Mouse (Mus musculus): ENCODE results near the gene Ror1.

The Ror1 gene

DNA sequence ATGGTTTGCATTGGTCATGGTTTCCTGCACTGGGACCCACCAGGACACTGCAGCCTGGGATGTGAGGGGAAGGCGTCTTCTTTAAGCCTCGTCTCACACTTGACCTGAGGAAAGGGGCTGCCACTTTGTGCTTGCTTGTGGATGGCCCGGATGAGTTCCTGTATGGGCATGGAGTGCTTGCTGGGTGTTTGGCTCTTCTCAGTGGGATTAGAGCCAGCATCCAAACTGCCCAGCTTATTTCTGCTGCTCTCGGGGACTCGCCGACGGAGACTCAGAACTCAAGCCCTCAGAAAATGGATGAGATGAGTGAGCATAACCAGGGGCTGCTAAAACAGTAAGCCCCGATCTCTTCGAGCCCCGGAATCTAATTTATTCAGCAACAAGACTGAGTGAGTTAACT, 157.1 kb downstream of the Ror1 start:
- DNase-seq (ENCODE audit: extremely low spot score), result no peak

DNA sequence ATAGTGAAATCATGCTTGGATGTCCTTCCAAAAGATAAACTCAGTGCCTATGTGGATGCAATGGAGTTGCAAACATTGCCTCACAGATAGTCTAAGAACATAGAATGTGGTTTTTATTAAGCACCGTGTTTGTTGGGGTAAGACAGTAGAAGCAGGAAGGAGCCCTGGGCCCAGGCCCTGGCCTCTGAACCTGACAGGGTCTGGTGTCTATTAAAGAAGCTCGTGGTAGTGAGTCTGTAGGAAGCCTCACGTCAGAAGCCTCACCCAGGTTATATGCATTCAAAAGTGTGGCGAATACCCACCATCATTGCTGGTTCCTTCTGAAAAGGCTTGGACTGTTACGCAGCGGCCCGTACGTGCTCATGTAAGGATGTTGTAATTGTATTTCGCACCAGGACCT, 157.8 kb downstream of the Ror1 start:
- peak; percentile 38 for DNase-seq (ENCODE audit: extremely low spot score)

DNA sequence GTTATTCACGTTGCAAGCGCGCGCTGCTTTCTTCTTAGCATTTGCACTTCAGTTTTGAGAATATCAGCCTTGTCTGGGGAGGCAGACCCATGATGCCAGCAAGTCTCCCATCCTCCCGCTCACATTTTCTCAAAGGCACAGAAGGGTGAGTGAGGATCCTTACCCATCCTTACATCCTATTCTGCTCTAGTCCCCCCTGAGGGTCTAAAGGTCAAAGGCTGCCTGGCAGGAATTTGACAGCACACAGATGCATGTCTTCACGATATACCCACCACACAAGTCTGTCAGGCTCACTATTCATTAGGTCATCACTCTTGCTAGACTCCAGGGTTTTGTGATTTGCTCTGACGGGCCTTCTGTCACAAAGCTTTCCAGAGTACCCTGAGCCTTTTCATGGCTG, 158.2 kb downstream of the Ror1 start:
- DNase-seq (ENCODE audit: extremely low spot score), result peak; percentile 47

DNA sequence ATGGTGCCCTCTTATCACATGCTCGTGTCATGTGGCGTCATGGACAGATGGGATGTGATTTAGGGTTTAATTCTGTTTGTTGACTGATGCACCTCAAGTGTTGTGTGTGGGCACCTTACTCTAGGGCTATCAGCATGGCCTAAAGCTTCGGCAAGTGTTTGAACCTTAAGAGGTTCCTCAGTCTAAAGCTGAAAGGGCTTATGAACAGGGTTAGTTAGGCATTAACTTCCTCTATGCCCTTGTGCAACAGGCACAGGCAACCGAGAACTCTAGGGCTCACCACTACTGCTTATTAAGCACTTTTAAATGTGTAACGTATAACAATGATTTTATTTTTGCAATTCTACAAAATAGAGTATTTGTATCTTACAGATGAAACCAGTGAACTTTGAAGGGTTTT, 162.9 kb downstream of the Ror1 start:
- DNase-seq (ENCODE audit: extremely low spot score), result no peak

DNA sequence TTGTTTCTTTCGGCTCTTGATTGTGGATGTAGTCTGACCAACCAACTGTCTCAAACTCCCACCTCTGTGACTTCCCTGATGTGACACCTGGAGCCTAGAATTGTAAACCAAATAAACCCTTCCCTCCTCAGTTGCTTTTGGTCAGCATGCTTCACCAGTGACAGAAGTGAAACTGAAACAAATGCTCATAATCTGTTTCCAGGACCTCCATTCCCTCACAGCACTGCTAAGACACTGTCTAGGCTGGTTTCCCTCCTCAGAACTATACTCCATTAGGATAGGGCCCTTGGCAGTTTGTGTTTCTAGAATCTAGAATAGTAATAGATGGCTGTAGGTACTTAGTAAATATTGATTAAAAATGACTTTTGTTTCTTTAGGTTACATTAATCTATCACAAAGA, 168.3 kb downstream of the Ror1 start:
- no peak for DNase-seq (ENCODE audit: extremely low spot score)

DNA sequence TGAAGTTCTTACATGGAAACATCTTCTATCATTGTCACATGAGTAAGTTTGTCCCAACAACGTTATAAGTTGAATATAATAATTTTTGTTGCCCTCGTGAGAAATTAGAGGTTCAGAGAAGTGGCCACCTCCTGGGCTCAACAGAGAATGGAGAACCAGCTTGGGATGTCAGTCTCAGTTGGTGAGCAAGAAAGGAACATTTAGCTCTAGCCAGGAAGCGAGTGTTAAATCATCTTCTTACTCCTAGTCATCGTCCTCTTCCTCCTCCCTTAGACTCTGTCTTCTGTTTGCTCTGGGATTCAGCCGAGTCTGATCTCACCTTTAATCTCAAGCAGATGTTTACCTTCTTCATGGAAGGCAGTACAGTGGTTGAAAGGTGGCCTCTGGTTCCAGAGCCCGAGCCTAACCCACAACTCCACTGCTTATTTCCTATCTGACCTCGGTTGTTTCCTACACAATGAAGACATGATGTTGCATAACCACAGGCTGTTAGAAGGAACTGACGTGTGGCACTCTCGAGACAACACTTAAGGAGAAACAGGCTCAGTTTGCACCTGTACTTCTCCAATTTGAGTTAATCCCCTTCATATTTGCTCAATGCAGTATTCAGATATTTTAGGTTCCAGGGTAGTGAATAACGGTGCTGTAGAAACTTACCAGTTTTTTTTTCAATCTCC, 175.6 kb downstream of the Ror1 start:
- no peak for DNase-seq (ENCODE audit: extremely low spot score)

DNA sequence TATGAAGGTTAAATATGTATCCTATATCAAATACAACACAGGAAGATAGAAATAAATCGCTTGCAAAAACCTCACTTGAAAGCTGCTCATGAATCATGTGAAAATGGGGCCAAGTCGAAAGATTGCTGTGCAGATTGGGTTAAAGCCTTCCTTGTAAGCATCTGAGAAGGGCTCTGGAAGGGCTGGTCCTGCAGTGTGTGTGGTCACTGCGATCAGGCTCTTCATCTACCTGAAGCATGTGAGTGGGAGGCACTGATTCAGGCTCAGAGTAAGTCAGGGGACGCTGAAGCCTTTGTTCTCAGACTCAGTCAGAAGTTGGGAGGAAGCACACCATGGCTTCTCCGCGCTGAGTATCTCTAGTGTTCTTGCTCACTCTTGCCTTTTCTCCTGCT, 176.1 kb downstream of the Ror1 start:
- no peak for DNase-seq (ENCODE audit: extremely low spot score)

DNA sequence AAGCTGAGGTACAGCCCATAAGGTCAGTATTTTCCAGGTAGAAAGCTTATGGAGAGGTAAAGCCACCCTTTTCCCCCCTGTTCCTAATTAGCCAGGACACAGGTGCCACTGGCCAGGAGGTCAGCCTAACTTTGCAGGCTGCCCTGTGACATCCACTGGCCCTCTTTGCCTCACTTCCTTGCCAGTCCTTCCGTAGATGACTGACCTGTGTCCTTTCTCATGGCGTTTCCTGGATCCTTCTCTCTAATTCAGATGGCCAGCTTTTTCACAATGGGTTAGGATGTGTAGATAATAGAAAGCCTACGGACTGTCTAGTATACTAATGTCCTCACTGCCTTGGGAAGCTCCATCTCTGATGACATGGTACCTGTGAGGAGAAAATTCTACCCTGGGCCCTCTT, 177.8 kb downstream of the Ror1 start:
- DNase-seq (ENCODE audit: extremely low spot score), result no peak

DNA sequence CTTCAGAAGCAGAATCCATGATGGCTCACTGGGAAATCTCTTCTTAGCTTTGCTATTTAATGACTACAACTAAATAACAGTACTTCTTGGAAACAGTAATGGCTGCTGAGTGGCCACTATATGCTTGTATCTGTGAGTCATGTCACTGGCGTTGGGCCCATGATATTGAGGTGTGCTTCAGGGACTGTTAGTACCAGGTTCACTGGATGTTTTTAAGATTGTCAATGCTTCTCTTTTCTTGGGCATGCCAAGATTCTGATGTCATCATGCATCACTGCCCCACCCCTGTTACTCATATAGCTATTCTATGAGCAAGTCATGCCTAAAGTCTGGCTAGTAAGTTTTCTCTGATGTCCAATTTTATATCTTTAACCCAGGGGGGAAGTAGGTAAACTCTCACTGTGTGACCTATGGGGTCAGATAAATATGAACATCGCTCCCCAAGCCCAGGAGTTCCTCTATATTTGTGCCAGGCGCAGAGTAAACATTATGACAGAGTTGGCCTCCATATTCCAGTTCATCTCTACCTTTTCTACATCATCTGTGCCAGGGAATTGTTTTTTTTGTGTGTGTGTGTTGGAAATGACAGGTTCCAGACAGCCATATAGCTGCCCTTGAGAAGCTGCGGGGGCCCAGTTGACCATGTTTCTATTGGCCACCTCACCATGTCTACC, 178.4 kb downstream of the Ror1 start:
- DNase-seq (ENCODE audit: extremely low spot score), result no peak

DNA sequence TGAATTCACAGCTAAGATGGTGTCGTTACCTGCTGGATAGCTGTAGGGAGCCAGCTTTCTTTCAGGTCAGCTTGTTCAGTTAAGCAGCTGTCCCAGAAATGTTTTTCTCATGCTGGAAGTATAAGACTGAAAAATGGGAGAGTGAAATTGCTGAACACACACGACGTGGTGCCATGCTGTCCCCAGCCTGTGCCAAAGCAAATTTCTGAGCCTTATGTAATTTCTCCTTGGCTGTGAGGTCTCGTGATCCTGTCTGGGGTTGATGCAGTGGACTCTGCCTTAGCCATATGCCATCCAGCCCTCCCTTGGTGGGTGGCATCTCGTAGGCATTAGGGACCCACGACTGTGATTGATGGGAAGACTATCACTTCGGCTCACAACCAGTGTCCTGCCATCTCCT, 180.9 kb downstream of the Ror1 start:
- DNase-seq (ENCODE audit: extremely low spot score), result no peak

DNA sequence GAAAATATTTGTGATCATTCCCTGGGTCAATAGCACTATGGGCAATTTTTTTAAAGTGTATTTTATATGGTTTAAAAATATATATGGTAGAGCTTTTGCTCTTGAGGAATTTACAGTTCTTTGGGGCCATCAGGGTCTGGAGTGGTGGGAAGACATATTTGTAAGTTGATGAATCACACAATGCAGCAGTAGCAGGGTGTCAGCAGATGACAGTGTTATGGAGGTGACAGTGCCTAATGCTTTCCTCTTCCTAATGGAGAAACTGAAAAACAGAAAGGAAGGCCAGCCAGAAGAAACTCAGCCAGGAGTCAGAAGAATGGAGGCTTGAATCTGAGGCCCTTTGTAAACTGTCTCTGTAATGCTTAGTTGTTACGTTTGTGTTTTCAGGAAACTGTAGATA, 181.4 kb downstream of the Ror1 start:
- no peak for DNase-seq (ENCODE audit: extremely low spot score)

DNA sequence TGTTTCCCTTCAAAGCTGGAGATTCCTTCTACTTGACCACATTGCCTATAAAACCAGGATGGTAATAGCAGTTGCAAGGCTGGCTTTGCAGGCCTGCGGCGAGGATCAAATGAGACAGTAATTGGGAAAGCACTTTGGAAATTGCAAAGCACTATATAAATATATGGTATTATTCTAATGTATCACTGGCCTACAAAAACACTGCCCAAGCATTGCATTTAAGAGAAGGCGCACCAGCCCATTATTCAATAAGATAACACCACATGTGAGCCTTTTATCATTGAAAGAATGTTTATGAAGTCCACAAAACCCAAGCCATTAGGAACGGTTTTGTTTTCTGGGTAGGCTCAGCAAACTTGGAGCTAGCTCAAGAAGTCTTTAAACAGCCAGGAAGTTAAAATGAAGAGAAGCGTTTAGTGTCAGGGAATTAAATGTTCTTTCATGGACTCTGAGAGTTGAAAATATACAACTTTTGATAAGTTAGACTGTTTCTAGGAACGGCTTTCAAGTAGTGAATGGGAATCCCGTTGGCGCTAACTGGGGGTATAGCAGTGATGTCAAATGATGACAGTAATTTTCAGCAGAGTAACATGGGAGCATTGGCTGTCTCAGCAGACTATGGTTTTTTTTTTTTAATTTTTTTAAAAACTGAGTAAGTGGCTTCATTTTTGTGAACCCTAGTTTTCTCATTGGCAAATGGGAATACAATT, 187.7 kb downstream of the Ror1 start:
- no peak for DNase-seq (ENCODE audit: extremely low spot score)

DNA sequence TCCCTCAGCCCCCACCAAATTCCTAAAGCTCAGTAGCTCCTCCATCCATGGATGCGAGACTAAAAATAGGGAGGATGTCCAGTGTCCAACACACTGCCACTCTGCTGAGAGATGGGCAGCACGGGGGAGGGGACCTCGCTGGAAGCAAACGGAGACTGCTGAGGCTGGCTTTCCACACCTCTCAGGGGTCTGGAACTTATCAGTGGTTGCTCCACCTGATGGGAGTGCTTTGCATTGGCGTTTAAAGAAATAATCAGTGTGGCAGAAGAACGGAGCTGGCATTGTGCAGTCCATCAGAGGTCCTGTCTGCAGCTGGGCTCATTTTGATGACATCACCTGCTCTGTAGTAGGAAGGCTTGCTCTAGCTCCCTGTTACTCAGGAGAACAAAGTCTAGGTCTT, 188.9 kb downstream of the Ror1 start:
- DNase-seq (ENCODE audit: extremely low spot score), result no peak

DNA sequence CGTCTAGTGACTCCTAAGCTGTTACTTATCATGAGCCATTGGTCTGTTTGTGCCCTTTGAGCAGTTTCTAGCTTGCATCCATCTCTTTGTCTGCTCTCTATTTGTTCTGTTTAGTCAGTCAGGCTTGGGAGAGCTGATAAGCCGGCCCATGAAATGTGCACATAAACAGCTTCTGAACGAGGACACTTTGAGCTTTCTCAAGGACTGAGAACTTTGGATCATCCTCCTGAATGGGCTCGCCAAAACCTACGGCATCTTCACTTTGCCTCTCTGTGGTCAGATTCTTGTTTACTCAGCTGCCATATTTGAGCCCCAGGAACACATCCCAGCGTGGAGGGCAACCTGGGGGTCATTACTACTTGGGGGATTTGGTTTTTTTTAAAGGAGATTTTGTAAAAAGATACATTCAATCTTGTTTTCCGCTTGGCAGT, 190.5 kb downstream of the Ror1 start:
- DNase-seq (ENCODE audit: extremely low spot score), result no peak

DNA sequence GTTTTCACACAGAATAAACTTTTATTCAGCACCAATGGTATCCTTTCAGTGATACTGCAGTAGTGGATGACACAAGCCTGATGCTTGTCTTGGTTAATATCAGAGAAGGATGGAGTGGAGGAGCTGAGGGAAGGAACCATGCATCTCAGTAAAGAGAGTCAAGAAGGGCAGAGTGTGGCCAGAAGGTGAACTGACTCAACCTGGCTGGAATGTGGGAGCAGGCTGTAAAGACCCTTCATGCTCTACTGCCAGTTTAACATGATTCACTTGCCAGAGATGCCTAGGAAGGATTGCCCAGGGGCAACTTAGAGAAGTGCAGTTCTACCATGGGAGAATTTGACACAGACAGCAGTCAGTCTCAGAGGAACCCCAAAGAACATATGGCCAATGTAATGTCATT, 191.2 kb downstream of the Ror1 start:
- DNase-seq (ENCODE audit: extremely low spot score), result no peak

DNA sequence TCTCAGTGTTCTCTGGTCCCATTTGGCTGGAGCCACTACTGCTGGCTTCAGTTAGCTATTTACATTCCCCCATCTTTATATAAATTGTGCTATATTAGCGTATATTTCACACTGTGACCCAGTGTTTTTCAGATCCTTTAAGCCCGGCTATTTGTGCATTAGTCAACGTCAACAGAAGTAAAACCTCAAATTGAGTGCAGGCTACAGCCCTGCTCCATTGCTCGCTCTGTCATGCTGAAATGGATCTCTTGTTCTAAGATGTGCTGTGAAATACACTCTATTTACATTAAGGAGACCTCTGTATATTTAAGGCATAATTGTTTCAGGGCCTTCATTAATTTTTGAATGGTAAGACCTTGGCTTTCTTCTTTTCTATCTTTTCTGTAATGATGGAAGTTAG, 192.2 kb downstream of the Ror1 start:
- DNase-seq (ENCODE audit: extremely low spot score), result no peak

DNA sequence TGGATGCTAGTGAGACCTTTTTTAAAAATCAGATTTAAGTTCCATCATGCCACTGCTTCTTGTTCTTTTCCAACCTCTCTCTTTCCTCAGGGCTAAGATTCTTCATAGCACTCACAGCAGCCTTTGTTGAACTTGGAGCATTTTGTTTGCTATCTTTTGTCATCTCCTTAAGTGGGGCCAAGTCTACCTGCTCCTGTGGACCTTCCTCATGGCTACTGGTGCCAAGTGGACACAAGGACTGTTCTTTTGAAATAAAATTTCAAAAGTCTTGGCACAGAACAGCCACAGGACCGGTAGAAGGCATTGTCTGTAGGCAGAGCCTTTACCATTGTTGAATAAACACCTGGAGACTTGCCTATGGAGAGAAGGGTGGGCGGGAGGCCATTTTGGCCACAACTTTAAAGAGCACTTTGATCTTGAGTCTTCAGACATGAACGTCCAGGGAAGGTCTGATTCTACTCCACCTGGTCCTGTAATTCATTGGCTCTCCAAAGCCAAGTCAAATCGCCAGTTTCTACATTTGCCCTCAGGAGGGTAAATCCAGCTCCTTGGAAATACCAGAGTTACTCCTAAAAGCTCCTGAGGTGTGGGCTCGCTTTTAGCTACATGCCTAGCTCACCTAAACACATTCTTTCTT, 195.5 kb downstream of the Ror1 start:
- DNase-seq (ENCODE audit: extremely low spot score), result no peak

DNA sequence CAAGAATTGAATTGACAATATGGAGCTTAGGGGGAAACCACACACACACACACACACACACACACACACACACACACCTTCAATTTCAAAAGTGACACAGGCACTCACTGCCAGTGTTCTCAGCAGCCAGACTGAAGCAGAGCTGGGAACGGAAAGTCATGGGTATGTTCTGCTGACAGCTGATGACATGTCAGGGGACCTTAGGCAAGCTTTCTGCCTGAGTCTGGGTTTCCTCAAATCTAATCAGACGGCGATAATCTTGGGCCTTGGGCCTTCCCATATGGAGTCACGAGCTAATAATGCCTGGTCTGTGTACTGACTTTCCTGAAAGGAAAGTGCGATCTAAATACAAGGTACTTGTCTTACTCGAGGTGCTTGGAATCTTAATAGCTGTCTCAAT, 202.1 kb downstream of the Ror1 start:
- no peak for DNase-seq (ENCODE audit: extremely low spot score)

DNA sequence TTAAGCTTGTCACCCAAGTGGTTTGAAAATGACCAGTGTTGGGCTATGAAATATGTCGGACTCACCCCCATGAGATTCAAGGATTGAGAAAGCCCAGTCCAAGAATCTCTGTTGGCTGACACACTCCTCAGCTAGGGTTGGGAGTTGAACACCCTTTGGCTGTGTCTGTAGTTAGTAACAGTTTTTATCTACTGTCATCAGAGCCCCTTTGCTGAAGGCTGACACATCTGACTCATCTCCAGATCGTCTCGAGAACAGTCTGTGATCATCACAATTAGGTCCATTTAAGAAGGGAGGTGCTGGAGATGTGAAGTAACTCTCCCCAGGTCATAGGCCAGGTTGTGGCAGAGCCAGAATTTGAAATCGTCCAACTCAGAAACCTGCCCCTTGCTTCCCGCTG, 203.0 kb downstream of the Ror1 start:
- no peak for DNase-seq (ENCODE audit: extremely low spot score)

DNA sequence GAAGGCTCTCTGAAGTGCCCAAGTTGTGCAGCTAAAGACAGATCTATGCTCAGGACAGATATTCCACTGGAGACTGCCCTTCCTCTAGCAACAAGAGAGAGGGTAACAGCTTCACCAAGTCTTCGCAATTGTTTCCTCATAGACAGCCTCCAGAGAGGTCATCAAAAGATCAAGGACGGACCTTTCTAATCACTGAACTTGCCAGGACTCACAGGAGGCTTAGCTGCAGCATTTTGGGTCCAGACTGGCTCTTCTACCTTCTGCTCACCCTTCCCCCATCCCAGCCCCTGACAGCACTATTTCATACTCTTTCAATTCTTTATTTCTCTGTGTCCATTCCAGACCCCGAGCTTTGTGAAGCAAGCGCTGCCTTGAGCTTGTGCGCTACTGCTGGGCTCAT, 204.6 kb downstream of the Ror1 start:
- DNase-seq (ENCODE audit: extremely low spot score), result no peak

DNA sequence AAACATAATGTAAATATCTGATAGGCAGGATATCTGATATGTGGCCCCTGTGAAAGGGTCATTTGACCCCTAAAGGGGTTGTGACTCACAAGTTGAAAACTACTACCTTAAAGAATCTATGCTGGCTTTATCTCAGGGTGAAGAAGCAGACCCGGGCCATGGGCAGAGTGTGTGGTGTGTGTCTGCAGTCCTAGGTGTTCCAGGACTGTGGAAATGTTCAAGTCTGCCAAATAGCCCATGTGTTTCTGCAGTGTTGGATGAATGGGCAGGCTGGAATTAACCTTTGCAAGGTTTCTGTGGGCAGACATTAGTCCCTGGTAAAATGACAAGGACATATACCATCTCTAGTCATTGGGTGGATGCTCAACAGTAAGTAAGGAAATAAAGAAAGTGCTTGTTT, 205.8 kb downstream of the Ror1 start:
- DNase-seq (ENCODE audit: extremely low spot score), result no peak

DNA sequence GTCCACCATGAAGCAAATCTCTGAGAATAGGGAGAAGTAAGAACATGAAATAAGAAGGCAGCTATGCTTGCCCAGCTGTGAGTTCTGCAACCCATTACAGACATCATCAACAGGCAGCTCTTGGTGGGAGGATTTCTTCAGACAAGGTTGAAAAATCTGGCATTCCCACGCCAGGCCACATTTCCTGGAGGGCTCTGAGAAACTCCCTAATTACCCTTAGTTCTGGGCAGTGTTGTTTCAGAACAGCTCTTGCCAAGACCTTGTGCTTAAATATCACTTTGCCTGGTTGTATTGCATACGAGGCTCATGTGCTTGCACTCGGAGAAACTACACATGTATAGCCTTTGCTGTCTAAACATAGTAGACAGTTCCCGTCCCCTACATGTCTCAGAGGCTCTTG, 211.8 kb downstream of the Ror1 start:
- no peak for DNase-seq (ENCODE audit: extremely low spot score)
